Mouse (Mus musculus): ENCODE results near the gene D630036H23Rik. TPM values are rescaled to one million over a fixed set of nuclear protein-coding genes. Genes with fewer than 3 reads are reported as not detected.

D630036H23Rik gene
- polyA plus RNA-seq (2014; fragmentation: Nextera tagmentation; extraction: Ambion mirVana), result 1.9 and 3.2 TPM in 2 replicates

GRCm38 (mm10) chr12:36381441-36382340 lies at the start of gene D630036H23Rik, which contains the start of gene Ispd:
Gene D630036H23Rik, minus strand, starts transcription at chr12:36382181.
Gene Ispd, plus strand, starts transcription at chr12:36381450.
- no peaks in the 10 kb centered on the region for H3K27me3 ChIP-seq (replicated peaks; ENCODE audit: control insufficient read depth, insufficient read depth, low read length)
- H3K4me2 ChIP-seq (ENCODE audit: low read length), result peak within 1 kb of the TSS; percentile 75
- peak within 1 kb of the TSS; percentile 97 for H3K9ac ChIP-seq (ENCODE audit: low read length)
- H3K9me3 ChIP-seq (ENCODE audit: control insufficient read depth, low read length), result no peaks in the 10 kb centered on the region
- ATAC-seq (replicated peaks; ENCODE audit: low FRiP score, low TSS enrichment, low read depth) (peak; percentile 94), DNase-seq (ENCODE audit: low spot score) (peak; percentile 93)
- no peaks in the 10 kb centered on the region for H3K36me3 ChIP-seq (ENCODE audit: control insufficient read depth, insufficient read depth, low read length)
- peak within 1 kb of the TSS; percentile 58 for H3K4me3 ChIP-seq (ENCODE audit: low read depth, low read length)
- H3K27ac ChIP-seq (ENCODE audit: low read depth), result peak within 1 kb of the TSS; percentile 97
- under 1% methylated on average over 64 of the region's 64 CpGs for WGBS
- H3K4me1 ChIP-seq (replicated peaks; ENCODE audit: control insufficient read depth, insufficient read depth, low read length), result peaks cover 4% of the 10 kb centered on the region

DNA sequence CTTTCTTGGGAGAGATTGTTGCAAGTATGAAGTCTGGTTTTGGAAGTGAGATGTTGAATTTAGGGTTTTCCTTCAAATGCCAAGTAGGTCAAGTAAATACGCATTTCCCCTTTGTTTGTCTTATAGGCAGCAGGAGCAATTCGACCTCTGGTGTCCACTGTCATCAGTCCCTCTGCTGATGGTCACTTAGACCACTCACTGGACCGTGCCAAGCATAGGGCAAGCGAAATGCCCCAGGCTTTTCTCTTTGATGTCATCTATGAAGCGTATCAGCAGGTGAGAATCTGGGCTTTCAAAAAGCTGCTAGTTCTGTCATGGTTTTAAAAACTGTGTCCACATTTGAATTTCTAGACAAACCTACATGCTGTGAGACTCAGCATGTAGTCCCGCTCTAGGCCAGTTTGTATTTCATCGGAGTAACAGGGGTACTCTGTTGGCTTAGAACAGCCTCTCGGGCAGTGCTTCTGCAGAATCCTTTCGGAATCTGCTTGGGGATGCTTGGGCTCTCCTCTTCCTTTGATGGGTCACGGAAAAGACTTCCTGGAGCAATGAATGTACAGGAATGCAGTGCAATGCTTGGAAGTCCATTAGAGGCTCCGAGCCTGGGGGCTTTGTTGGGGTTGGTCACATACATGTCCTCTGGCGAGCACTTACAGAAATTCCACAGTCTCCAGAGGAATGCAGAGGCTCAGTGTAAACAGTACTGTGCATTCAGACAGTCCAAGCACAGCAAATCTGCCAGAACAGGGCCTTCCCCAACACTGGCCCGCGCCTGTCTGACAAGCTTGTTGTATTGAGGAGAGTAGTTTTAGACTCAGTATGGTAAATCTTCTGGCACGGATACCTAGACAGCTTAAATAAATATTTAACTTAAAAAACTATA lies 44.4 kb upstream of the D630036H23Rik start:
- ATAC-seq (replicated peaks; ENCODE audit: low FRiP score, low TSS enrichment, low read depth), result peak; percentile 76; the same call in 1 of the 2 replicates
- Histone ChIP-seq H3K36me3 (ENCODE audit: control insufficient read depth, insufficient read depth, low read length) (no peaks in the 10 kb centered on the region), H3K9me3 (ENCODE audit: control insufficient read depth, low read length) (no peaks in the 10 kb centered on the region), H3K27me3 (replicated peaks; ENCODE audit: control insufficient read depth, insufficient read depth, low read length) (no peaks in the 10 kb centered on the region), H3K9ac (ENCODE audit: low read length) (no peak overlapping the region), H3K27ac (ENCODE audit: low read depth) (peak overlapping the region; percentile 59; the same call in 1 of the 2 replicates), H3K4me1 (replicated peaks; ENCODE audit: control insufficient read depth, insufficient read depth, low read length) (peaks cover 7% of the 10 kb centered on the region; the same call in 1 of the 2 replicates), H3K4me2 (ENCODE audit: low read length) (no peak overlapping the region), H3K4me3 (ENCODE audit: low read depth, low read length) (no peak overlapping the region)
- DNase-seq (ENCODE audit: low spot score), result peak; percentile 52
- 41% methylated on average over 15 of the region's 15 CpGs for WGBS

GRCm38 (mm10) chr12:36425258-36425657 lies 43.3 kb upstream of the D630036H23Rik start:
- DNase-seq (ENCODE audit: low spot score) (no peak), ATAC-seq (replicated peaks; ENCODE audit: low FRiP score, low TSS enrichment, low read depth) (no peak)
- Histone ChIP-seq H3K4me1 (replicated peaks; ENCODE audit: control insufficient read depth, insufficient read depth, low read length) (peaks cover 7% of the 10 kb centered on the region; the same call in 1 of the 2 replicates), H3K9me3 (ENCODE audit: control insufficient read depth, low read length) (no peaks in the 10 kb centered on the region), H3K4me2 (ENCODE audit: low read length) (no peak overlapping the region), H3K9ac (ENCODE audit: low read length) (no peak overlapping the region), H3K27ac (ENCODE audit: low read depth) (no peak overlapping the region), H3K27me3 (replicated peaks; ENCODE audit: control insufficient read depth, insufficient read depth, low read length) (no peaks in the 10 kb centered on the region), H3K36me3 (ENCODE audit: control insufficient read depth, insufficient read depth, low read length) (no peaks in the 10 kb centered on the region), H3K4me3 (ENCODE audit: low read depth, low read length) (no peak overlapping the region)
- WGBS, result 85% methylated on average over 7 of the region's 7 CpGs

DNA sequence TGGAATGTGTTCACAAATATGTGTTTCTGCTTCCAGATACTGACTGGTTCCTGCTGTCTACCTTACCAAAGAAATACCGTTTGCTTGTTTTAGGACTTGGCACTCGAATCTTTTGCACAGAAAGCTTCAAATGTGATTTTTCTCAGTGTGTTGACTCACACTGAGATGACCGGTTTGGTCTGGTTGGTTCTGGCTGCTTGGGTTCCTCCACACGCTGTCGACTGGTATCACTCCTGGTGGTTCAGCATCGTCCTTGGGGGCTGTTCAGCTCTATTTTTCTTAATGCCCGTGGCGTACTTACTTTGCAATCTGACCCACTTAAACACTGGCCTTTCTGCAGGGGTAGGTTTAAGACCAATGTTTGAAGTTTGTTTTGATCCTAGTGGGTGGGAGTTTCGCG lies 41.7 kb upstream of the D630036H23Rik start:
- peaks cover 7% of the 10 kb centered on the region; the same call in 1 of the 2 replicates for H3K4me1 ChIP-seq (replicated peaks; ENCODE audit: control insufficient read depth, insufficient read depth, low read length)
- WGBS, result 77% methylated on average over 10 of the region's 10 CpGs
- no peak overlapping the region for H3K4me2 ChIP-seq (ENCODE audit: low read length)
- DNase-seq (ENCODE audit: low spot score) (no peak), ATAC-seq (replicated peaks; ENCODE audit: low FRiP score, low TSS enrichment, low read depth) (no peak)
- no peaks in the 10 kb centered on the region for H3K9me3 ChIP-seq (ENCODE audit: control insufficient read depth, low read length)
- no peak overlapping the region for H3K27ac ChIP-seq (ENCODE audit: low read depth)
- H3K27me3 ChIP-seq (replicated peaks; ENCODE audit: control insufficient read depth, insufficient read depth, low read length), result no peaks in the 10 kb centered on the region
- no peak overlapping the region for H3K9ac ChIP-seq (ENCODE audit: low read length)
- H3K36me3 ChIP-seq (ENCODE audit: control insufficient read depth, insufficient read depth, low read length), result no peaks in the 10 kb centered on the region
- no peak overlapping the region for H3K4me3 ChIP-seq (ENCODE audit: low read depth, low read length)

DNA sequence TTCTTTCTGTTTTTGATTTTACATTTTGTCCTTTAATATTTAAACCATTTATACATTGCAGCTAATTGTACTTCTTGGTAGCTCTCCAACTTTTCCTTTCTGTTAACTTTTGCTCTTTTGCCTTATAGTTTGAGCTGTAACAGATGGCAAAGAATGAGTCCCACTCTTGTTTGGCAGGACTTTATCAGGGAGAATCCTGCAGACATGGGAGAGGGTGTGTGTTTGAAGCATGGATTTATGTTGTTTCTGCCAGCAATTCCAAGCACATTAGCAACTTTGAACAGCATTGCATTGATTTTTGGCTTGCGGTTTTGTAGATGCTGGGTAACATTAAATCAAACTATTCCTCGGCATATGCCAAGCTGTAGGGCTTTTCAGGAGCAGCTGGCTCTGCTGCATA lies 13.1 kb upstream of the D630036H23Rik start:
- no peak overlapping the region for H3K4me3 ChIP-seq (ENCODE audit: low read depth, low read length)
- H3K4me2 ChIP-seq (ENCODE audit: low read length), result no peak overlapping the region
- H3K27ac ChIP-seq (ENCODE audit: low read depth), result no peak overlapping the region
- no peaks in the 10 kb centered on the region for H3K36me3 ChIP-seq (ENCODE audit: control insufficient read depth, insufficient read depth, low read length)
- H3K4me1 ChIP-seq (replicated peaks; ENCODE audit: control insufficient read depth, insufficient read depth, low read length), result no peaks in the 10 kb centered on the region
- no peak overlapping the region for H3K9ac ChIP-seq (ENCODE audit: low read length)
- H3K9me3 ChIP-seq (ENCODE audit: control insufficient read depth, low read length), result peaks cover 9% of the 10 kb centered on the region; the same call in 1 of the 2 replicates
- DNase-seq (ENCODE audit: low spot score) (no peak), ATAC-seq (replicated peaks; ENCODE audit: low FRiP score, low TSS enrichment, low read depth) (no peak)
- 59% methylated on average over 2 of the region's 2 CpGs for WGBS
- no peaks in the 10 kb centered on the region for H3K27me3 ChIP-seq (replicated peaks; ENCODE audit: control insufficient read depth, insufficient read depth, low read length)

DNA sequence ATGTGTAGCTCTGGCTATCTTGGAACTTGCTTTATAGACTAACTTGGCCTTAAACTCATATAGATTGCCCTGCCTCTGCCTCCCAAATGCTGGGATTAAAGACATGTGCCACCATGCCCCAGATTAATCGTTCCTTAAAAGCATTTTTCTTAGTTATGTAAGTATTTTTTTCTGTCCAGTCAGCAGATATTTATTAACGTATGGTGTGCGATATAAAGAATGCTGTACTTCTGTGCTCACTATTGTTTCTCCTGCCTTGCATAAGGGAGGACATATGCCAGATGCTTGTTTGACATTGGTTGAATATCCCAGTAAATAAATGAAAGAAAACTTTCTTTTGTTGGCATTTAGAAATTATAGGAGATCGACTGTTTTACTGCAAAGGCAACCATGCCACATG lies 5.0 kb upstream of the D630036H23Rik start:
- no peak for DNase-seq (ENCODE audit: low spot score)

GRCm38 (mm10) chr12:36385386-36385785 lies 3.4 kb upstream of the D630036H23Rik start:
- Histone ChIP-seq H3K9me3 (ENCODE audit: control insufficient read depth, low read length) (no peaks in the 10 kb centered on the region), H3K4me2 (ENCODE audit: low read length) (no peak overlapping the region), H3K9ac (ENCODE audit: low read length) (no peak overlapping the region), H3K4me1 (replicated peaks; ENCODE audit: control insufficient read depth, insufficient read depth, low read length) (peaks cover 4% of the 10 kb centered on the region), H3K27me3 (replicated peaks; ENCODE audit: control insufficient read depth, insufficient read depth, low read length) (no peaks in the 10 kb centered on the region), H3K27ac (ENCODE audit: low read depth) (no peak overlapping the region), H3K36me3 (ENCODE audit: control insufficient read depth, insufficient read depth, low read length) (no peaks in the 10 kb centered on the region), H3K4me3 (ENCODE audit: low read depth, low read length) (no peak overlapping the region)
- WGBS, result 47% methylated on average over 6 of the region's 6 CpGs
- ATAC-seq (replicated peaks; ENCODE audit: low FRiP score, low TSS enrichment, low read depth) (no peak), DNase-seq (ENCODE audit: low spot score) (no peak)

More for the DNA sequence above, 5.0 kb upstream of the D630036H23Rik start:
- no peak overlapping the region for H3K4me3 ChIP-seq (ENCODE audit: low read depth, low read length)
- whole genome bisulfite sequencing, result 82% methylated on average over 4 of the region's 4 CpGs
- no peaks in the 10 kb centered on the region for H3K9me3 ChIP-seq (ENCODE audit: control insufficient read depth, low read length)
- no peak overlapping the region for H3K27ac ChIP-seq (ENCODE audit: low read depth)
- H3K4me2 ChIP-seq (ENCODE audit: low read length), result no peak overlapping the region
- H3K27me3 ChIP-seq (replicated peaks; ENCODE audit: control insufficient read depth, insufficient read depth, low read length), result no peaks in the 10 kb centered on the region
- no peaks in the 10 kb centered on the region for H3K36me3 ChIP-seq (ENCODE audit: control insufficient read depth, insufficient read depth, low read length)
- ATAC-seq (replicated peaks; ENCODE audit: low FRiP score, low TSS enrichment, low read depth), result no peak
- peaks cover 4% of the 10 kb centered on the region for H3K4me1 ChIP-seq (replicated peaks; ENCODE audit: control insufficient read depth, insufficient read depth, low read length)
- no peak overlapping the region for H3K9ac ChIP-seq (ENCODE audit: low read length)

- ATAC-seq (replicated peaks; ENCODE audit: low FRiP score, low TSS enrichment, low read depth), result no peak
- 39% methylated on average over 5 of the region's 5 CpGs for WGBS
- H3K36me3 ChIP-seq (ENCODE audit: control insufficient read depth, insufficient read depth, low read length), result no peaks in the 10 kb centered on the region
- no peaks in the 10 kb centered on the region for H3K27me3 ChIP-seq (replicated peaks; ENCODE audit: control insufficient read depth, insufficient read depth, low read length)
- H3K4me3 ChIP-seq (ENCODE audit: low read depth, low read length), result peak overlapping the region; percentile 58; the same call in 1 of the 2 replicates
- no peak for DNase-seq (ENCODE audit: low spot score)
- no peaks in the 10 kb centered on the region for H3K9me3 ChIP-seq (ENCODE audit: control insufficient read depth, low read length)
- H3K27ac ChIP-seq (ENCODE audit: low read depth), result no peak overlapping the region; the same call in 1 of the 2 replicates
- no peak overlapping the region for H3K9ac ChIP-seq (ENCODE audit: low read length)
- H3K4me1 ChIP-seq (replicated peaks; ENCODE audit: control insufficient read depth, insufficient read depth, low read length), result peaks cover 4% of the 10 kb centered on the region
- H3K4me2 ChIP-seq (ENCODE audit: low read length), result peak overlapping the region; percentile 75
These were observed 1.2 kb downstream of the D630036H23Rik start for GRCm38 (mm10) chr12:36380806-36381205.

Data from intestine, embryonic 14.5 days (tissue).